Comparison of ENCODE assay signal across 16 mouse cellular contexts in the genomic region with DNA sequence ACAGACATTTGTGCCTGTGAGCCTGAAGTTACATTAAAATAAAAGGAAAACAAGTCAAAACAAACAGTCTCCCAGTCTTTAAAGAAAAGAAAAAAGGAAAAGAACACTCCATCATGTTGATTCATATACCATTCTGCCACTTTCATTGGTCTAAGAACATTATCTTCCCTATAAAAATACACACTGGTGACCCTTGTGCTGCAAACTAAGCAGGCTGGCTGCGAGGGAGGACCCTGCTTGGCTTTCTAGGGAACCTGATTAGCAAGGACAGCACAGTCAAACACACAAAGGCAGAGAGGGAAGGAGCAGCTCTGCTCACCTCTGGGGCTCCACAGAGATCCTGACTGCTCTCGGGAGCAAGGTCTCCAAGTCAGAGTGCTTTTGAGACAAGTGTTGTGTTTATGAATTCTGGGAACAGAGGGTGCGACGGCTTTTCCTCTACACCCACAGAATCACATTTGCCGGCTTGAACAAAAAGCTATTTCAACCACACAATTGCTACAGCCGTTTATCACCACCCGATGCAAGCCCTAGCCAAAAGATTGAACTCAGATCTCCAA. TPM values are rescaled to one million over a fixed set of nuclear protein-coding genes. Genes with fewer than 3 reads are reported as not detected.
DNase-seq lines count a peak whose midpoint lies in the region; ATAC-seq and TF ChIP-seq lines count a peak whose summit lies in the region.
"Had no signal": no experiment of that assay in that cellular context is flagged by ENCODE, and none has a peak within 500 bp of the region (broad histone marks: within the 10 kb centered on the region; RNA-seq: fewer than 3 reads in every experiment).

No protein-coding gene starts in this region.

- no peak for TF ChIP-seq EP300 in stomach, postnatal 0 days (optimal IDR thresholded peaks at IDR 0.05)

- peak overlapping the region; percentile 56; the same call in 1 of the 2 replicates for H3K9ac ChIP-seq in heart, embryonic 11.5 days (ENCODE audit: low read depth, low read length)
- no peak overlapping the region for H3K9ac ChIP-seq in kidney, embryonic 15.5 days
- H3K9ac ChIP-seq in midbrain, embryonic 13.5 days (replicated peaks), result no peak overlapping the region
- H3K9ac ChIP-seq in stomach, postnatal 0 days (ENCODE audit: low read length), result peak overlapping the region; percentile 27; the same call in 1 of the 2 replicates
- no peak overlapping the region for H3K9ac ChIP-seq in forebrain, embryonic 14.5 days (ENCODE audit: low read length)
- H3K9ac ChIP-seq: forebrain, embryonic 13.5 days; neural tube, embryonic 12.5 days had no signal

- H3K4me3 ChIP-seq in heart, embryonic 11.5 days (ENCODE audit: low read depth, low read length), result no peak overlapping the region
- no peak overlapping the region for H3K4me3 ChIP-seq in kidney, embryonic 15.5 days (replicated peaks)
- no peak overlapping the region for H3K4me3 ChIP-seq in midbrain, embryonic 10.5 days
- H3K4me3 ChIP-seq in midbrain, embryonic 13.5 days (replicated peaks), result no peak overlapping the region
- no peak overlapping the region for H3K4me3 ChIP-seq in stomach, postnatal 0 days (ENCODE audit: low read depth, low read length)
- H3K4me3 ChIP-seq in forebrain, embryonic 14.5 days (ENCODE audit: low read depth, low read length), result no peak overlapping the region
- H3K4me3 ChIP-seq: forebrain, embryonic 13.5 days; neural tube, embryonic 12.5 days had no signal

- no peak for TF ChIP-seq CTCF in stomach, postnatal 0 days (IDR thresholded peaks at IDR 0.05; ENCODE audit: low read depth)

- peak overlapping the region; percentile 71 for H3K27ac ChIP-seq in heart, embryonic 11.5 days (ENCODE audit: low read depth, low read length)
- H3K27ac ChIP-seq in kidney, embryonic 15.5 days, result peak overlapping the region; percentile 71
- H3K27ac ChIP-seq in midbrain, embryonic 10.5 days (replicated peaks), result 0 out of 2 replicates have a peak overlapping the region, but pooled peaks have one; percentile 28
- H3K27ac ChIP-seq in midbrain, embryonic 13.5 days, result no peak overlapping the region
- peak overlapping the region; percentile 41; the same call in 1 of the 2 replicates for H3K27ac ChIP-seq in stomach, postnatal 0 days (replicated peaks)
- H3K27ac ChIP-seq in forebrain, embryonic 14.5 days (ENCODE audit: low read depth, low read length), result no peak overlapping the region
- H3K27ac ChIP-seq: forebrain, embryonic 13.5 days; neural tube, embryonic 12.5 days had no signal

- no peaks in the 10 kb centered on the region for H3K27me3 ChIP-seq in heart, embryonic 11.5 days (ENCODE audit: control insufficient read depth, insufficient read depth, low read length)
- H3K27me3 ChIP-seq in kidney, embryonic 15.5 days, result peaks cover 3% of the 10 kb centered on the region; the same call in 1 of the 2 replicates
- H3K27me3 ChIP-seq in midbrain, embryonic 10.5 days (ENCODE audit: low read depth, poor library complexity, severe bottlenecking), result no peaks in the 10 kb centered on the region
- 0 out of 2 replicates have a peak, but pooled peaks cover 2% of the 10 kb centered on the region for H3K27me3 ChIP-seq in midbrain, embryonic 13.5 days
- no peaks in the 10 kb centered on the region for H3K27me3 ChIP-seq in stomach, postnatal 0 days (ENCODE audit: control insufficient read depth, insufficient read depth, low read length)
- H3K27me3 ChIP-seq in forebrain, embryonic 14.5 days (replicated peaks; ENCODE audit: control insufficient read depth, insufficient read depth, low read length), result no peaks in the 10 kb centered on the region
- H3K27me3 ChIP-seq: forebrain, embryonic 13.5 days; neural tube, embryonic 12.5 days had no signal

- peaks cover 34% of the 10 kb centered on the region for H3K4me1 ChIP-seq in heart, embryonic 11.5 days (ENCODE audit: control insufficient read depth, insufficient read depth, low read length)
- H3K4me1 ChIP-seq in kidney, embryonic 15.5 days, result peaks cover 31% of the 10 kb centered on the region
- peaks cover 32% of the 10 kb centered on the region for H3K4me1 ChIP-seq in midbrain, embryonic 10.5 days
- peaks cover 37% of the 10 kb centered on the region for H3K4me1 ChIP-seq in midbrain, embryonic 13.5 days (replicated peaks)
- H3K4me1 ChIP-seq in stomach, postnatal 0 days (replicated peaks; ENCODE audit: control insufficient read depth, insufficient read depth), result 0 out of 2 replicates have a peak, but pooled peaks cover 5% of the 10 kb centered on the region
- peaks cover 20% of the 10 kb centered on the region for H3K4me1 ChIP-seq in forebrain, embryonic 14.5 days (ENCODE audit: control insufficient read depth, insufficient read depth, low read length)

- ATAC-seq in heart, embryonic 11.5 days (replicated peaks; ENCODE audit: insufficient number of reproducible peaks, low FRiP score, low TSS enrichment), result no peak
- ATAC-seq in kidney, embryonic 15.5 days (replicated peaks; ENCODE audit: low FRiP score), result peak; percentile 65
- no peak for ATAC-seq in midbrain, embryonic 13.5 days
- ATAC-seq in stomach, postnatal 0 days (ENCODE audit: low FRiP score, low TSS enrichment), result peak; percentile 65; the same call in 1 of the 2 replicates
- ATAC-seq in forebrain, embryonic 14.5 days, result no peak
- ATAC-seq: forebrain, embryonic 13.5 days; hindbrain, embryonic 16.5 days; intestine, postnatal 0 days had no signal

- no peaks in the 10 kb centered on the region for H3K36me3 ChIP-seq in heart, embryonic 11.5 days (ENCODE audit: control insufficient read depth, insufficient read depth, low read length)
- no peaks in the 10 kb centered on the region for H3K36me3 ChIP-seq in kidney, embryonic 15.5 days
- H3K36me3 ChIP-seq in midbrain, embryonic 10.5 days, result no peaks in the 10 kb centered on the region
- no peaks in the 10 kb centered on the region for H3K36me3 ChIP-seq in midbrain, embryonic 13.5 days
- H3K36me3 ChIP-seq in stomach, postnatal 0 days (ENCODE audit: control insufficient read depth, insufficient read depth, low read length), result no peaks in the 10 kb centered on the region
- H3K36me3 ChIP-seq in forebrain, embryonic 14.5 days (ENCODE audit: control insufficient read depth, insufficient read depth, low read length), result no peaks in the 10 kb centered on the region
- H3K36me3 ChIP-seq: neural tube, embryonic 12.5 days had no signal

- H3K9me3 ChIP-seq in heart, embryonic 11.5 days (replicated peaks; ENCODE audit: control insufficient read depth, low read length), result no peaks in the 10 kb centered on the region
- H3K9me3 ChIP-seq in kidney, embryonic 15.5 days (replicated peaks), result no peaks in the 10 kb centered on the region
- no peaks in the 10 kb centered on the region for H3K9me3 ChIP-seq in midbrain, embryonic 10.5 days (replicated peaks)
- no peaks in the 10 kb centered on the region for H3K9me3 ChIP-seq in midbrain, embryonic 13.5 days
- H3K9me3 ChIP-seq in stomach, postnatal 0 days (ENCODE audit: control insufficient read depth, low read length), result no peaks in the 10 kb centered on the region
- H3K9me3 ChIP-seq in forebrain, embryonic 14.5 days (replicated peaks; ENCODE audit: control insufficient read depth, low read length), result no peaks in the 10 kb centered on the region
- H3K9me3 ChIP-seq: forebrain, embryonic 13.5 days; neural tube, embryonic 12.5 days had no signal

- DNase-seq in heart, adult 9 months (ENCODE audit: low spot score in 2 of 2), result no peak
- DNase-seq in kidney, adult 11 months, result no peak
- no peak for DNase-seq in midbrain, embryonic 10.5 days (ENCODE audit: low spot score)
- peak; percentile 37 for DNase-seq in stomach, postnatal 0 days (ENCODE audit: low spot score)
- no peak for DNase-seq in forebrain, embryonic 14.5 days (ENCODE audit: low spot score)
- DNase-seq: adrenal gland, adult 8-10 months; cerebellum, postnatal 14 days; embryo, embryonic 11 days; thymus, adult 2 months had no signal

- H3K4me2 ChIP-seq in heart, embryonic 11.5 days, result peak overlapping the region; percentile 24; the same call in 1 of the 2 replicates
- H3K4me2 ChIP-seq in kidney, embryonic 15.5 days, result 0 out of 2 replicates have a peak overlapping the region, but pooled peaks have one; percentile 16
- no peak overlapping the region for H3K4me2 ChIP-seq in midbrain, embryonic 13.5 days (replicated peaks)
- no peak overlapping the region for H3K4me2 ChIP-seq in stomach, postnatal 0 days (replicated peaks; ENCODE audit: low read depth)
- H3K4me2 ChIP-seq in forebrain, embryonic 14.5 days (ENCODE audit: low read length), result no peak overlapping the region
- H3K4me2 ChIP-seq: forebrain, embryonic 13.5 days; neural tube, embryonic 12.5 days had no signal

- 29% methylated on average over 7 of the region's 7 CpGs for WGBS in heart, embryonic 11.5 days (ENCODE audit: insufficient replicate concordance)
- 21% methylated on average over 7 of the region's 7 CpGs for WGBS in kidney, embryonic 15.5 days
- WGBS in midbrain, embryonic 10.5 days, result 50% methylated on average over 7 of the region's 7 CpGs
- WGBS in midbrain, embryonic 13.5 days, result 41% methylated on average over 7 of the region's 7 CpGs
- 12% methylated on average over 7 of the region's 7 CpGs for WGBS in stomach, postnatal 0 days
- WGBS in forebrain, embryonic 14.5 days, result 33% methylated on average over 7 of the region's 7 CpGs

RNA-seq across cellular contexts. Expression of gene Pdzrn3, which starts 27.2 kb away (rescaled TPM):
- 9.5 and 10.5 TPM in 2 replicates for polyA plus RNA-seq in heart, embryonic 11.5 days (2014; fragmentation: Nextera tagmentation; extraction: Ambion mirVana)
- polyA plus RNA-seq in kidney, embryonic 15.5 days (2015; fragmentation: Nextera tagmentation; extraction: Ambion mirVana), result 9.3 and 9.9 TPM in 2 replicates
- polyA plus RNA-seq in midbrain, embryonic 10.5 days (2016; fragmentation: Nextera tagmentation; extraction: Ambion mirVana), result 5.4 and 6.1 TPM in 2 replicates
- 22.7 and 33.2 TPM in 2 replicates for polyA plus RNA-seq in midbrain, embryonic 13.5 days (2015; fragmentation: Nextera tagmentation; extraction: Ambion mirVana)
- polyA plus RNA-seq in stomach, postnatal 0 days (2015; fragmentation: Nextera tagmentation; extraction: Ambion mirVana), result 5.1 and 6.1 TPM in 2 replicates
- 16.5 and 17.0 TPM in 2 replicates for polyA plus RNA-seq in forebrain, embryonic 14.5 days (2014; fragmentation: Nextera tagmentation; extraction: Ambion mirVana)

Comparison
In these comparisons a context has a peak if more than half of its experiments do, and no peak if none do; other contexts are left out.
1. H3K27ac ChIP-seq: peak in heart, embryonic 11.5 days (single experiment), kidney, embryonic 15.5 days (single experiment), midbrain, embryonic 10.5 days (single experiment) and stomach, postnatal 0 days (single experiment); none in midbrain, embryonic 13.5 days (single experiment) and forebrain, embryonic 14.5 days (single experiment).
2. ATAC-seq: peak in kidney, embryonic 15.5 days (single experiment) and stomach, postnatal 0 days (single experiment); none in heart, embryonic 11.5 days (single experiment), midbrain, embryonic 13.5 days (single experiment) and forebrain, embryonic 14.5 days (single experiment).
3. H3K4me2 ChIP-seq: peak in heart, embryonic 11.5 days (single experiment) and kidney, embryonic 15.5 days (single experiment); none in midbrain, embryonic 13.5 days (single experiment), stomach, postnatal 0 days (single experiment) and forebrain, embryonic 14.5 days (single experiment).
4. H3K9ac ChIP-seq: peak in heart, embryonic 11.5 days (single experiment) and stomach, postnatal 0 days (single experiment); none in kidney, embryonic 15.5 days (single experiment), midbrain, embryonic 13.5 days (single experiment) and forebrain, embryonic 14.5 days (single experiment).